Mouse (Mus musculus) gastrocnemius, adult 18-20 months (tissue): Measurements from ENCODE around the gene Tmem262. TPM values are rescaled to one million over a fixed set of nuclear protein-coding genes. Genes with fewer than 3 reads are reported as not detected.

Source experiments
- DNase-seq: peaks from one replicate; pipeline ENCODE4 v3.0.0; 2021; ENCODE audit warnings: low spot score
- total RNA-seq, 2 experiments: library from RNA; stranded (reverse); gene quantifications; 2 replicates each; pipeline ENCODE4 v1.2.3; 2021

Tmem262 gene
- total RNA-seq, 2 experiments from 2014 or later = not detected

DNA sequence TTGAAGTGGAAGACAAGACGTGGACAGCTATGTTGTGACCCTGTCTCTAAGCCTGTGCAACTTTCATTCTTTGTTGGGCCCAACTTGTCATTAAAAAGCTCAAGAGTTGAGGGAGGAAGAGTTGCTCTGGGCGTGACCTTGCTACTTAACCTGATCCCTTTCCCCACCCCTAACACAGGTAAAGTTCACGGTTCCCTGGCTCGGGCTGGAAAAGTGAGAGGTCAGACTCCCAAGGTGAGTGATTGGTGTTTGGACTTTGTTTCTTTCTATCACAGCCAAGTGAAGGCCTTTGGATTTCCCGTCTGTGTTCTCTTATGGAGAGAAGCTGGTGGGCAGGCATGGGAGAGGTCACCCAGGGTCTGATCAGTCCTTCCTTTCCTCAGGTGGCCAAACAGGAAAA is 20.9 kb upstream of the Tmem262 start:
- no peak for DNase-seq

GRCm38 (mm10) chr19:6061021-6061533 is 18.8 kb upstream of the Tmem262 start, which contains the start of gene Znhit2:
Znhit2 (plus strand) TSS chr19:6061192.
- DNase-seq = peak; percentile 96

- no peak for DNase-seq
Measured at GRCm38 (mm10) chr19:6061641-6062302, 18.1 kb upstream of the Tmem262 start.

DNA sequence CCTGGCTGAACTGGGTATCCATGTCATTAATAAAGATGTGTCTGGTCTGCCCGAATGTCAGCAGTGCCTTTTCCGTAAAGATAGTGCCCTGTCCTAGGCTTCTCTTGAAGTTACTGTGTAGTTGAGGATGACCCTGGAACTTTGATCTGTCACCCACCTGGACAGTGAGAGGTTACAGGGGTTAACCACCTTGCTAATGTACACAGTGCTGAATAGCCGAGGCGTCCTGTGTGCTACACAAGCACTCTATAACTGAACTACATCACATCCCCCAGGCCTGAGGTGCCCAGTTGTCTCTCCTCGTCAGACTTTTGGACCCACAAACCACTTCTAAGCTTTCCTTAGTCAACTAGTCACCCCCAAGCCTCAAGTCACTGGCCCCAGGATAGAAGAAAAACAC is 17.4 kb upstream of the Tmem262 start:
- no peak for DNase-seq

GRCm38 (mm10) chr19:6063081-6063480 is 16.8 kb upstream of the Tmem262 start:
- DNase-seq = no peak

- no peak for DNase-seq
Measured at GRCm38 (mm10) chr19:6066571-6066970, 13.3 kb upstream of the Tmem262 start.

DNA sequence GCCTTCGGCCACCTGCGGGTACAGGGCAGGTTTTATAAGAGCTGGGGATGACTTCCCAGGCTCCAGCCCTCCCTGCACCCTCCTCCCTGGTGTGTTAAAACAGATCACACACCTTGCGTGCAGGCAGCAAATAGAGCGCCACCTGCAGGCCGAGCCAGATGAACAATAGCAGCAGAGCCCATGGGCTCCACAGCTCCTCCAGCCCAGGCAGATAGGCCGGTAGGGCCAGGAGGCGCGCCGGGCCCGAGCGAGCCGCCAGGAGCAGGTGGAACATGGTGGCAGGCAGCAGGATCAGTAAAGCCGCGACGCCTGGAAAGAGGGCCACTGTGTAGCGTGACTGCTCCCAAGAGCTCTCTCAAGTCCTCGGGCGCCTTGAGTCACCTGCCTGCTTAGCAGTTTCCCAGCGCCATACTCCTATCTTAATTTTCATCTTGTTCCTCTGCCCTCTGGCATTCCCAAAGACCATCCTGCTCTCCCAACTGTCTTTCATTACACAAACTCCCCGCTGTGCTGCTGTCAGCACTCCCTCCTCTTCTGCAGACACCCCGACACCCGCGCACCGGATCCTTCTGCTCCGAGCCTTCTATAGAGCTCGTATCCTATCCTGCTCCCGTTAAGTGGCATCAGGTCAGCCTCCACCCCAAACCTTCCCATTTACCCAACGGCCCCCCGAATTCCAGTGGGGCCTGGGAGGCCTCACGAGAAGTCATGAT is 12.7 kb upstream of the Tmem262 start:
- DNase-seq = peak; percentile 67

DNA sequence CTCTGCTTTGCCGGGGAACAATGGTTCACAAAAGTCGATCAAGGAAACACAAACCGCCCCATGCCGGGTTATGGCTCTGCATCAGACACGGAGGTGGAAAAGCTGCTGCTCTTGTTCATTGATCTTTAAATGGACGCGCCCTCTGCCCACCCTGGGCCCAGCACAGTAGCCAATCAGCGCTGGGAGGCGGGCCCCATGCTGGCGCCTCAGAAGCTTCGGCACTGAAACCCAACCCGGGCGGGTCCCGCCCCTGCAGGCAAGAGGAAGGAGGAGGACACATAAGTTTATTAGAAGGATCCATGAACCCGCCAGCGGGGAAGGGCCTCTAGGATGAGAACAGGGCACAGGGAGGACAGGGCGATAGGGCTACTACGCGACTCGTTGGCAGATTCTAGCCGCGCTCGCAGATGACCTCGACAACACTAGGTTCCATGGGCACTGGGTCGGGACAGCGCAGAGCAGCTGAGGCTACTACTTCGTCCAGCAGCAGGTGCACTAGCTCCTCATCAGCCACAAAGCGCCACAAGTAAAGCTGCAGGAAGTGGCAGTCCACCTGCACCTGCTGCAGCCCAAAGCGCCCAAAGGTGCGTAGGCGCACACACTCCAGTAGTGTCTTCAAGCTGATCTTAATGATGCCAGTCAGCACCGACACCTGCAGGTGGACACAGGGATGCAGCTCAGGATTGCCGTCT is 12.0 kb upstream of the Tmem262 start, which contains the start of gene Tm7sf2:
TSS of gene Tm7sf2 (minus strand) at position 650 of the 692 bp plus-strand sequence.
- peak; percentile 91 for DNase-seq

DNA sequence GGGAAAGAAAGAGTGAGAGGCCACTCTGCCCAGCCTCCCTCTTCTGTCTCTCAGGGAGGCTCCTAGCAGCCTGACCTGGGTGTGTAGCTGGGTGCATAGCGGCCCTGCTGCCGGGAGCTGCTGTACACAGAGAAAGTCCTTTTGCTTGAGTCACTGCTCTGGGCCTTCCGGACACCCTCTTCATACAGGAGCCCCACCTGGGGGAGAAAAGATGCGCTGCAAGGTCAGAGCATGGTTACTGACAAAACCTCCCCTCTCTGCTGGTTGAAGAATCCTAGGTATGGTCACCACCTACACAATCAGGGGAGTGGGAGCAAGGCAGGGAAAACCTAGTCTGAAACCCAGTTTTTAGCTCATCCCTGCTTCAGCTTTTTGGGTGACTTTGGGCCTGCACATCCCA is 10.9 kb upstream of the Tmem262 start:
- no peak for DNase-seq

- DNase-seq = no peak
Measured at GRCm38 (mm10) chr19:6069851-6070250, 10.0 kb upstream of the Tmem262 start.

DNA sequence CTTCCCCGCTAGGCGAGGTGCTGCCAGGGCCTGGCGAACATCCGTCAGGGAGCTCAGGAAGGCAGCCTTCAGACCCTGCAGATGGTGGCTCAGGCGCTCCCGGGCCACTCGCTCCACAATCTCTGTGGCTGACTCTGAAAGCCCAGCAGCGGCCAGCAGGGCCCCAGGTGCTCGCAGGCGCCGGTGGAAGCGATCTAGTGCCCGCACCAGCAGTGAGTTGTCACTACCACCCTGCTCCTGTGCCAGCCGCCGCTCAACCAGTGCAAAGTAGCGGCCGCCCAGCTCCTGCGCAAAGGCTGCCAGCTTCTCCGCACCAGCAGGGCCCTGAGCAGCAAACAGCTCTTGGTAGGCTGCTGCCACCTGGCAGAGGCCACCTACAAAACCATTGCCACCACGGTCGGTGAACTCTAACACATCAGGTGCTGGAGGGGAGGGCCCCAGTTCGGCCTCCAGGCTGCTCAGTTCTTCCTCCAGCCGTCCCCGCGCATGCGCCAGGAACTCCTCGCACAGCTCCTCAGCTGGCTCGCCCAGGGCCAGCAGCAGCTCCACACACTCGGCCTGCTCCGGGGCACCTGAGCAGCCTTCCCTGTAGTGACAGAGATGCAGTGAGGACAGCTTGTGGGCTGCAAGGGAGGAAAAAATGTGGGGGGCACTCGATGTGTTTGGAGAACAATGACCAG is 9.1 kb upstream of the Tmem262 start:
- no peak for DNase-seq

GRCm38 (mm10) chr19:6071261-6071660 is 8.6 kb upstream of the Tmem262 start:
- no peak for DNase-seq

GRCm38 (mm10) chr19:6073889-6074288 is 5.9 kb upstream of the Tmem262 start:
- no peak for DNase-seq

GRCm38 (mm10) chr19:6076564-6077393 is 3.1 kb upstream of the Tmem262 start, which contains the start of gene Vps51:
Vps51 (minus strand) TSS chr19:6077231.
- DNase-seq = peak; percentile 90

DNA sequence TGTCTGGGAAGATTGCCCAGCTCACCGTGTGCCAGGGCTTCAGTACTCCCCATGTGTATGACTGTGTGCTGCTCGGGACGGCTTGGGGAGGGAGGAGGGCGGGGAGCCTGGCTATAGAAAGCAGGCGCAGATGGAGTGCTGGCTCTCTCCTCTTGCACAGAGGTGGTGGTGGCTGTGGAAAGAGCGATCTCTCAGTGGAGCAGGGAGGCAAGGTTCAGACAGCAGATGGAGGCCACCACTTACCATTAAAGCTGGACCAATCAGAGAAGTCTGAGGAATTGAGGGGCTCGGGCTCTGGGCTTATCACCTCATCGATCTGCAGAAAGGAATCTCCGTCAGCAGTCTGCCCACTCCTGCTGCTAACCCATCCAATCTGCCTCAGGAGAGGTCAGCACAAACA is 2.3 kb downstream of the Tmem262 start, which contains the start of gene Gm28374:
TSS of gene Gm28374 (minus strand) at position 101 of the 400 bp plus-strand sequence.
- no peak for DNase-seq

DNA sequence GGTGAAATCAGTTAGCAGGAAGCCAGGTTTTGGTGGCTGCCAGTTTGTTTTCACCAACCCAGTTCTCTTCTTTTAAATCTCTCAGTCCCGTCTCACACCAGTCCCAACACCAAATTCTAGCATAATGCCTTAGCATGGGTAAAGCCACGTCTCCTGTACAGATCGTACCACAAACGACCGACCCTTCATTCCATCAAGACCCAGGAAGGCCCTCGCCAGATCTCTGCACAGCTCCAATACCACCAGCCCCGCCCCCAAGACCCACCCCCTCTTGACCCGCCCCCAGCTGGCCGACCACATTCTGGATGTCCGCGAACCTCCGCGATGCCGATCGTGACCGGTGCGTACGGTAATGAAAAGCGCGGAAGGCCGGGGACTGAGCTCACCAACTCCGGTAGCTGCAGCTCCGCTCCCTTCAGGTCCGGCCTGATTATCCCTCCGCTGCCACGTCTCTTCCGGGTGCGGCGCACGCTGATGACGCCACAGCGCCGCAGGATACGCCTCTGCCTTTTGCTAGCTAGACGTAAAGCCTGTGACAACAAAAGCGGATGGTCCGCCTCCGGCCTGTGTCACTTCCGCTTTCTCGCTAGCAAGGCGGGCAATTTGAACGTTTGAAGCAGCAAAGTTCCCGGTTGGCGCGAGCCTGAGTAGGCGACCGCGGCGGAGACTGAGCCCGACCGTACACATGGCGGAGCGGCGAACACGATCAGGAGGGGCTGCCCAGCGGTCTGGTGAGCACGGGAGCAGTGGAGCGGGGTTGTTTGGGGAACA is 4.8 kb downstream of the Tmem262 start, which contains the start of the genes Zfpl1 and Cdca5:
TSS of gene Zfpl1 (minus strand) at position 479 of the 771 bp plus-strand sequence.
TSS of gene Cdca5 (plus strand) at position 506 of the 771 bp plus-strand sequence.
- DNase-seq = peak; percentile 96

DNA sequence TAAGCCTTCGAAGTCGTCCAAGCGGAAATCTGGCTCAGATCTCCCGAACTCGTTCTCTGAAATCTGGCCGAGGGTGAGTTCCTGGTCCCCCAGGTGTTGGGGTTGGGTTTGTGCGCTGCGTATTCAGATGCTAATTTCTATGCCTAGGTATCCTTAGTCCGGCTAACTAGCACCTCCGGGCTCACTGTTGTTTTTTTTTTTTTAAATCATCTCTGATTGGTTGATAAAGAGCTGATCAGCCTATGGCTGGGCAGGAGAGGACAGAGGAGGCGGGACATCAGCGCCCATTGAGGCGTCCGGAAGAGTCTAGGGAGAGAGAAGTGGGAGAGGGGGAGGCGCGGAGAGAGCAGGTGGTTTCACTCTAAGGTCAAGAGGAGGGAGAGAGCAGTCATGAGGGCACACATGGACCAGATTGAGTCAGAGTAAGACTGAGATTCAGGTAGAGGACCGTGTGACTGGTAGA is 5.6 kb downstream of the Tmem262 start:
- DNase-seq = no peak

DNA sequence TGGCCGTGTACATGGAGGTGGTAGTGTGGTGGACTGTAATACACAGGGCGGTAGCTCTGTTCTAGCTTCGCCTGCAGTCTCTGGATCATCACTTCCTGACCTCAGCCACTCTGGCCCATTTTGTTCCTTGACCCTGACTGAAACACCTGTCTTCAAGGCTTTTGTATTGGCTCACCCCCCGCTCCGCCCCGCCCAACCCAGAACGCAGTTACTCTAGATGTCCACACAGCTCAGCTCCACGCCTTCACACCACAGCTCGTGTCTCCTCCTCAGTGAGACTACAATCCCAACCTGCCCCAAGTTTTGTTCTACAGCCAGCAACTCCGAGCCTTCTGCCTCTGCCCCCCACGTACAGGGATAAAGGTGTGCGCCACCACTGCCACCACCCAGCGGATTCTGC is 9.0 kb downstream of the Tmem262 start:
- DNase-seq = no peak

GRCm38 (mm10) chr19:6094119-6094518 is 14.3 kb downstream of the Tmem262 start, which contains the start of gene AC131692.1:
AC131692.1 (plus strand) TSS chr19:6094419.
- DNase-seq = no peak
